Mouse (Mus musculus): ENCODE measurements around the gene Arhgap27.

Gene Arhgap27

GRCm38 (mm10) chr11:103381505-103381904 is 18.0 kb upstream of the Arhgap27 start:
- DNase-seq (ENCODE audit: low spot score in 2 of 2), result no peak

- no peak for DNase-seq (ENCODE audit: low spot score in 2 of 2)
Measured at GRCm38 (mm10) chr11:103380460-103380859, 17.0 kb upstream of the Arhgap27 start.

DNA sequence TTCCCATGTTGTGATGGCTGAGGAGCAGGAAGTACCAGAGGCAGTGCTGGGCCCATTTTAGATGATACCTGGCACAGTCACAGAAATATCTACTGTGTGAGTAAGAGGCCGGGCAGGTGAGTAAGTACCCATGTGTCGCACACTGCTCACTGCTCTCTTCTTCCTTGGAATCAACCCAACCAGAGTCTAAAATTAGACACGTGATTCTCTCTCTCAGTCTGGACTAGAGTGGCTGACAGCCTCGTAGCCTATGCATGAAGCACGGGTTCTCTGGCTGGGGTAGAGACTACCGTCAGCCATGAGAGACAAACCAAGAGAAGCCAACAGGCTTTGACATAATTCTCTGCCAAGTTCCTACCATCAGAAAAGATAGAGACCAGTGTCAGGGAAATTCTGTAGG is 14.8 kb upstream of the Arhgap27 start:
- DNase-seq (ENCODE audit: low spot score in 2 of 2), result no peak

DNA sequence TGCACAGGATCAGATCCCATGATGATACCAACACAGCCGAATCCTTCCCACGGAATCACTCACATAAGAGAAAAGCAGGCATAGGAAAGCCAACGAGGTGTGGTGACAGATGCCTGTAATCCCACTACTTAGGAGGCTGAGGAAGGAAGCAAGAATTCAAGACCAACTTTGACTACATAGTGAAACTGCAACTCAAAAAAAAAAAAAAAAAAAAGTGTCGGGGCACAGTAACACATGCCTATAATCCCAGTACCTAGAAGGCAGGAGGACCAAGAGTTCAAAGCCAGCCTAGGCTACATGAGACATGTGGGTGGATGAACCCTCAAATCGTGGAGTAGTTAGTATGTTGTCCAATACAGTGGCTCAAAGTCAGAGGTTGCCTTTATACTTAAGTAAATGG is 12.3 kb upstream of the Arhgap27 start:
- no peak for DNase-seq (ENCODE audit: low spot score in 2 of 2)

- no peak for DNase-seq (ENCODE audit: low spot score in 2 of 2)
Measured at GRCm38 (mm10) chr11:103375258-103375657, 11.8 kb upstream of the Arhgap27 start.

DNA sequence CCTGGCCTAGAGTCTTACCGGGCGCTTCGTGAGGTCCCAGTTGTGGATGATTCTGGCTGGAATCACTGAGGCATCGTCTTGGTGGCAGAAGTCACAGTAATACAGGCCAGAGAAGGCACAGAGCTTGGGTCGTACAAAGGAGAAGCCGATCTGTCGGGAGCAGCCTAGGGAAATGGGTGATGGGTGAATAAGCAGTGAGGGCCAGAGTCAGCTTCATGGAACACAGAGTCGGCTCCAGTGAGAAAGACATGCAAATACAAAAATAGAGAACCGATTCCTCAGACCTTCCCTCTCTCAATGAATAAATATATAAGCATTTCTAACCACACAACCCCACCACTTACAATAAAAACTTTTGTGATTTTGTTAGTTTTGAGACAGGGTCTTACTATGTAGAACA is 10.4 kb upstream of the Arhgap27 start:
- DNase-seq (ENCODE audit: low spot score in 2 of 2), result no peak

- DNase-seq (ENCODE audit: low spot score in 2 of 2), result no peak
Measured at GRCm38 (mm10) chr11:103372561-103372960, 9.1 kb upstream of the Arhgap27 start.

DNA sequence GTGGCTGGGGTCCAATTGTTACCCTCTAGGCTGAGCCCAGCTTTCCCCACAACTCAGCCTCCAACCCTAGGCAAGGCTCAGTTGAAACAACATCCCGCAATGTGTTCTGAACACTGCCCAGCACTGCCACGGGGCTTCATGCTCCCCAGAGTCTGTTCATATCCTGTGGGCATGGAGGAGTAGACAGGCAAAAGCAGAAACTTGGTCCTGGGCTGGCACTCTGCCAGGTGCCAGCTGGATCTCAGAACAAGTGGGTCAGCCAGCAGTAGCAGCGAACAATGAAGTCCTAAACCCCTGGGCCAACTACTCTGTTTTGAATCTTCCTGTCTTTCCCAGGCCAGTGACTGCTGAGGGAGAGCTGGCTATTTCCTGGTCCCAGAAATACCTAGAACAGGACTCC is 8.6 kb upstream of the Arhgap27 start:
- peak in 1 of 2 experiments; percentile 51 for DNase-seq (ENCODE audit: low spot score in 2 of 2)

GRCm38 (mm10) chr11:103371222-103371539 is 7.7 kb upstream of the Arhgap27 start:
- DNase-seq (ENCODE audit: low spot score in 2 of 2), result no peak

DNA sequence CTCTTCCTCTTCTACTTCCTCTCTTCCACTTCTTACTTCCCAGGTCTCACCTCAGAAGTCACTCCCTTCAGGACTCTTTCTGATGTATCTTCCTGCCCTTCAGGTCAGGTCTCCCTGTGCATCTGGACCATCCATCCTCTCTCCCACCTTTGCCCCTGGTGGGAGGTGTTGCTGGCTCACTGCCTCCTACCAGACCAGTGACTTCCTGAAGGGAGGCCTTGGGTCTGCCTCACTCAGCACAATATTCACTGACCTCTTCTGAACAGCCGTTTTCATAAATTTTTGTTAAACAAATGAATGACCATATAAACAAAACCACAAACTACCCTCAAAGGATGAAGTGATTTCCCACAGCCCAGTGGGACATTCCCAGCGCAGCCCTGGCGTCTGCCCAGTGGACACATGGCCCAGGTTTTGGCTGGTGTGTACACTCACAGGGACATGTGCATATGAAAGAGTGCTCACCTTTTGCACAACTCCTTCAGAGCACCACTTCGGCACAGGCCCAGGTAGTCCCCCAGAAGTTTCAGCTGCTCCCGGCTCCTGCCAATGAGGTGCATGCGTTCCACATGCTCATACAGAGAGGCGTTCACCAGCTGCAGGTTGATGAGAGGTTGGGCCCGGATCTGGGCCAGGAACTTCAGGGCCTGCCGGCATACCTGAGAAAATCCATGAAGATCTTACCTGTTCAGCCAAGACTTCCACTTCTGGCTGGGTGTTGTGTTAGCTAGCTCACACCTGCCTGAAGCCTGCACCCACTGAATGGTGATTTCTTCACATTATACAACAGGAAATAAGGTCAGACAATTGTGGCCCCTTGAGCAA is 7.1 kb upstream of the Arhgap27 start:
- no peak for DNase-seq (ENCODE audit: low spot score in 2 of 2)

- DNase-seq (ENCODE audit: low spot score in 2 of 2), result no peak
Measured at GRCm38 (mm10) chr11:103365530-103365929, 2.0 kb upstream of the Arhgap27 start.

GRCm38 (mm10) chr11:103365022-103365421 is 1.5 kb upstream of the Arhgap27 start:
- DNase-seq (ENCODE audit: low spot score in 2 of 2), result peak in 1 of 2 experiments; percentile 61

DNA sequence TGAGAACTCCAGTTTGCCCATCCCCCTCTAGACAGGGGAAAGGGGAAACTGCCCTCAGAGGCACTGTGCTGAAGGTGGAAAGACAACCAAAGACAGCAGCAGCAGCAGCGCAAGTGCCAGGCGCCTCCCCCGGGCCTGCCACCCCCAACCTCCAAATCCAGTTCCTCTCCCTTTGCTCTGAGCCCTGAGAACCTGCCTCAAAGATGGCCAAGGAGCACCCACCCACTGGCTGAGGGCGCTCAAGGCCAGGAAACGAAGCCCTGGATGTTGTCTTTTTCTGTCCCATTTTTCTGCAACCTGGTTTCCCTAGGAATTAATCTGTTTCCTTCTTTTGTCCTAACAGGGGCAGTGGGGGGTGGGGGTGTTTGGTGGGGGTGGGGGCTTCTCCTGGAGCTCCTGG is 843 bp upstream of the Arhgap27 start:
- no peak for DNase-seq (ENCODE audit: low spot score in 2 of 2)

DNA sequence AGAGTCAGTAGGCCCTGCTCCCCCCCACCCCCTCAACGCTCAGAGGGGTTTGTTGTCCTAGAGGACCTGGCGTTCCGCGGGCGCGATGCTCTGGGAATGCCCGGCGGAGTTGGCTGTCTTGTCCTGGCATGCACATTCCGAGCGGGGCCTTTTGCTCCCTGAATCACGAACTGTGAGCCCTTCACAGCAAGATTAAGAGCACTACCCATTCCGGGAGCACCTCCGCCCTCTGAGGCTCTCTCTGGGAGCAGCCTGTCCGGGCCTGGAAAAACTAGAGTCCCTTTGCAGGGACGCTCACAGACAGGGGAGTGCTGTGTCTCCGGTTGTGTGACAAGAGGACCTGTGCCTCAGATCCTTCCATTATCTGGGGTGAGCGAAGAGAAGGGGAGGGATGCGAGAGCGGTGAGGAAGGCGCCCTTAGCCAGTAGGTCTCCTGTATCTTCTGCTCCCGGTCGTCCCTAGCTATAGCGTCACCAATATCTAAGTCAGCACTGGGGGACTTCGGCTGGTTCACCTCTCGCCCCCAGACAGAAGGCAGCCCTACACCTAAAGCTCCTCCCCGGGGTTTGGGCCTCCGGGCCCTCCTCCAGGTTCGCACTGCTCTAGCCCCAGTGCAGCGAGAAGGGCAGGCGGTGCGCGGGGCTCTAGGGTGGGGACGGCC is 841 bp downstream of the Arhgap27 start:
- peak; percentile 34 to 35 for DNase-seq (ENCODE audit: low spot score in 2 of 2)

GRCm38 (mm10) chr11:103362054-103362432 is 1.4 kb downstream of the Arhgap27 start:
- no peak for DNase-seq (ENCODE audit: low spot score in 2 of 2)

DNA sequence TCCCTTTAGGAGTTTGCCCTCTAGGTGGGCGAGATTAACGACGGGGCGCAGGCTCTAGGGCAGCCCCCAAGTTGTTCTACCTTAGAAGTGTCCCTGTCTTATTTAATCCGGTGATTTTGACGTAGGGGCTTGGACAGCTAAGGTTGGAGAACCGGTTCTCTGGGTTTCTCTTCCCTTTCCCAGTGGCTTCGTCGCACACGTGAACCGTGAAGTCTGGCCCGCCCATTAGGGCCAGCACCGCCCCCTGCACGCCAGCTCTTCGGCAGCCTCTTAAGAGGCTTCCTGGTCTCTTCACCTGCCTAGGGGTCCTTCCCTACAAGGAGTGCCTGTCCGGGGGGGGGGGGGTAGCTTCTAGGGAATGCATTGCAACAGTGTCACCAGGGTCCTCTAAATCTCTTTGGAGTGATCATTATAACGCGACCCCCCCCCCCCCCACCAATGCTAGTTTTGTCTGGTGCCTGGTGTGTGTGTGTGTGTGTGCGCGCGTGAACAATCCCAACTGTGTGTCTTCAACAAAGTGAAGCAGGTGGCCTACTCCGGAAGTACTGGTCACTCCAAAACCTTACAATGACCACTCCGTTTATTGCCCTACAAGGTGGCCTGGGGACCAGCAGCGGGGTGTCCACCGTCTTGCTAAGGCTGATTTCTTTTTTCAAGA is 2.0 kb downstream of the Arhgap27 start:
- DNase-seq (ENCODE audit: low spot score in 2 of 2), result no peak

DNA sequence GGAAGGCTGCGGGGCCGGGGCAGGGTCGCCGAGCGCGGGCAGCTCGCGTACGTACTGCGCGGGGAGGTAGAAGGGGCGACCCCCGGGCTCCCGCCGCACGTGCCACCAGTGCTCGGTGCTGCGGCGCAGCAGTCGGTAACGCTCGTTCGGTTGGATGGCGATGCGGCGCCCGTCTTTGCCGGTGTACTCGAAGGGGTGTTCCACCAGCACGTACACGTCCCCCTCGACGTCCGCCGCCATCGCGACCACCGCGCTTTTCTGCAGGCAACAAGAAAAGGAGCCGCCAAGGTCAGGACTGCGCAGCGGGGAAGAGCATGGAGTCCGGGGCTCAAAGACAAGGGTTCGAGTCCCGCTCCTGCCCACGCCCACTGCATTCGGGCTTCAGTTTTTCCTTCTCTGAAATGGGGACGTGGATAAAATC is 2.8 kb downstream of the Arhgap27 start:
- no peak for DNase-seq (ENCODE audit: low spot score in 2 of 2)

GRCm38 (mm10) chr11:103359841-103360641 is 3.5 kb downstream of the Arhgap27 start:
- DNase-seq (ENCODE audit: low spot score in 2 of 2), result peak; percentile 81 to 83

GRCm38 (mm10) chr11:103359122-103359521 is 4.4 kb downstream of the Arhgap27 start:
- peak; percentile 66 to 67 for DNase-seq (ENCODE audit: low spot score in 2 of 2)

GRCm38 (mm10) chr11:103358316-103358715 is 5.2 kb downstream of the Arhgap27 start:
- DNase-seq (ENCODE audit: low spot score in 2 of 2), result no peak

DNA sequence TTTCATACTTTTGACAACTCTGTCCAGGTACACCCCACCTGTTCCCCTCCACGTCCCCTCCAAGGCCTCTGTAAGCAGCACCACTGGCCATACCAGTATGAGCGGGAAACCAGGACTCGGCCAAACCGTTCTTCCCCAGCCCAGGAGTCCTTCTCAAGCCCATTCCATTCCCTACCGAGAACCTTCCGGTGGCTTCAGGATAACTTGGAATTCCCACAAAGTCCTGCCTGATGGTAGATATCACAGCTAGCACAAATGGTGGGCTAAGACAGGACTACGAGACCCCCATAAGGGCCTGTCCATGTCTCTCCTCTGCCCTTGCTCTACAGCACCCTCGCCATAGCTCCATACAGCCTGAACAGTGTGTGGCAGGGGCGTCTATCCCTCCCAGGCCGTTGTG is 5.8 kb downstream of the Arhgap27 start:
- no peak for DNase-seq (ENCODE audit: low spot score in 2 of 2)

All from frontal cortex, postnatal 36 days (tissue).